Mouse (Mus musculus): ENCODE data around the gene Glul. TPM values are rescaled to one million over a fixed set of nuclear protein-coding genes. Genes with fewer than 3 reads are reported as not detected.

Gene Glul
- total RNA-seq (2023), result 100 to 1,000 TPM; 146 to 157 TPM

GRCm38 (mm10) chr1:153899731-153900380, at the start of gene Glul, which contains the start of gene Teddm2:
Gene Glul (plus strand): TSS chr1:153899944.
Gene Teddm2 (minus strand): TSS chr1:153900228.

GRCm38 (mm10) chr1:153874045-153874444, 25.7 kb upstream of the Glul start, which contains the start of gene Teddm1b:
Gene Teddm1b (plus strand): TSS chr1:153874345.

GRCm38 (mm10) chr1:153891442-153891841, 8.3 kb upstream of the Glul start, which contains the start of gene Teddm1a:
Gene Teddm1a (plus strand): TSS chr1:153891742.

Other genes with a start within 250 kb of the Glul start
- under 1 TPM in 1 of 2 experiments, not detected in 1; 0.04 TPM for gene Rgs8, start 246.9 kb upstream of the Glul start, total RNA-seq (2023)
- under 1 TPM; 0.24 to 0.40 TPM for gene Rgs16, start 159.6 kb upstream of the Glul start, total RNA-seq (2023)
- 10 to 100 TPM; 77.6 to 93.3 TPM for gene Rnasel, start 150.5 kb upstream of the Glul start, total RNA-seq (2023)
- not detected for gene Rgsl1, start 55.8 kb upstream of the Glul start, total RNA-seq (2023)
- gene Teddm1b, start 25.6 kb upstream of the Glul start, total RNA-seq (2023), result under 1 TPM in 1 of 2 experiments, not detected in 1; 0.22 TPM
- gene Teddm1a, start 8.2 kb upstream of the Glul start, total RNA-seq (2023), result not detected
- under 1 TPM; 0.53 TPM for gene Teddm2, start 284 bp downstream of the Glul start, total RNA-seq (2023)

Data from neutrophil, adult 83 days (primary cell).